Mouse (Mus musculus): Measurements from ENCODE around the gene 1810009A15Rik. TPM values are rescaled to one million over a fixed set of nuclear protein-coding genes. Genes with fewer than 3 reads are reported as not detected.
"Not testable (repeated sequence)": the region's sequence is repeated elsewhere in the genome, so short reads cannot be mapped to it uniquely, and the experiment has no call there.

The 1810009A15Rik gene
- polyA plus RNA-seq, 2 experiments = 52.7 to 70.8 TPM

- Histone ChIP-seq H3K9me3 (ENCODE audit: control insufficient read depth, low read length) (no peaks in the 10 kb centered on the region), H3K4me1 (replicated peaks; ENCODE audit: control insufficient read depth in 2 of 2, insufficient read depth in 2 of 2, low read length in 1 of 2) (0 out of 4 replicates have a peak, but pooled peaks cover 0 to 4% of the 10 kb centered on the region in 2 experiments), H3K27ac (no peak overlapping the region), H3K9ac (replicated peaks) (no peak overlapping the region), H3K36me3 (replicated peaks; ENCODE audit: control insufficient read depth, insufficient read depth, low read depth) (no peaks in the 10 kb centered on the region; the same call in 1 of the 2 replicates), H3K4me2 (ENCODE audit: low read depth) (no peak overlapping the region), H3K4me3 (ENCODE audit: insufficient read depth in 1 of 2, low read depth in 2 of 2, low read length in 2 of 2) (no peak overlapping the region), H3K27me3 (ENCODE audit: control insufficient read depth, insufficient read depth, low read length) (no peaks in the 10 kb centered on the region)
- DNase-seq (ENCODE audit: low read depth in 3 of 3, low spot score in 3 of 3) = no peak
- TF ChIP-seq CTCF (IDR thresholded peaks at IDR 0.05; ENCODE audit: low read depth) (no peak), EP300 (IDR thresholded peaks at IDR 0.05; ENCODE audit: low read depth) (no peak)
- 57% methylated on average over 10 of the region's 10 CpGs for WGBS (ENCODE audit: insufficient replicate concordance)
- no peak for ATAC-seq (ENCODE audit: insufficient read depth)
Measured at GRCm38 (mm10) chr19:8852236-8852928, 36.3 kb upstream of the 1810009A15Rik start.

- Histone ChIP-seq H3K9ac (replicated peaks) (no peak overlapping the region), H3K27ac (no peak overlapping the region), H3K4me1 (replicated peaks; ENCODE audit: control insufficient read depth in 2 of 2, insufficient read depth in 2 of 2, low read length in 1 of 2) (0 out of 4 replicates have a peak, but pooled peaks cover 0 to 4% of the 10 kb centered on the region in 2 experiments), H3K9me3 (ENCODE audit: control insufficient read depth, low read length) (no peaks in the 10 kb centered on the region), H3K27me3 (ENCODE audit: control insufficient read depth, insufficient read depth, low read length) (no peaks in the 10 kb centered on the region), H3K4me2 (ENCODE audit: low read depth) (no peak overlapping the region), H3K36me3 (replicated peaks; ENCODE audit: control insufficient read depth, insufficient read depth, low read depth) (no peaks in the 10 kb centered on the region), H3K4me3 (ENCODE audit: insufficient read depth in 1 of 2, low read depth in 2 of 2, low read length in 2 of 2) (no peak overlapping the region)
- TF ChIP-seq CTCF (IDR thresholded peaks at IDR 0.05; ENCODE audit: low read depth) (no peak), EP300 (IDR thresholded peaks at IDR 0.05; ENCODE audit: low read depth) (no peak)
- ATAC-seq (ENCODE audit: insufficient read depth) = no peak
- no peak for DNase-seq (ENCODE audit: low read depth in 3 of 3, low spot score in 3 of 3)
- 73% methylated on average over 3 of the region's 3 CpGs for WGBS (ENCODE audit: insufficient replicate concordance)
Measured at GRCm38 (mm10) chr19:8853117-8853516, 35.5 kb upstream of the 1810009A15Rik start.

- Histone ChIP-seq H3K27me3 (ENCODE audit: control insufficient read depth, insufficient read depth, low read length) (no peaks in the 10 kb centered on the region), H3K27ac (no peak overlapping the region), H3K4me2 (ENCODE audit: low read depth) (no peak overlapping the region), H3K36me3 (replicated peaks; ENCODE audit: control insufficient read depth, insufficient read depth, low read depth) (no peaks in the 10 kb centered on the region), H3K9me3 (ENCODE audit: control insufficient read depth, low read length) (no peaks in the 10 kb centered on the region), H3K9ac (replicated peaks) (no peak overlapping the region), H3K4me3 (ENCODE audit: insufficient read depth in 1 of 2, low read depth in 2 of 2, low read length in 2 of 2) (no peak overlapping the region), H3K4me1 (replicated peaks; ENCODE audit: control insufficient read depth in 2 of 2, insufficient read depth in 2 of 2, low read length in 1 of 2) (no peaks in the 10 kb centered on the region)
- DNase-seq (ENCODE audit: low read depth in 3 of 3, low spot score in 3 of 3) (no peak), ATAC-seq (ENCODE audit: insufficient read depth) (no peak)
- TF ChIP-seq EP300 (IDR thresholded peaks at IDR 0.05; ENCODE audit: low read depth) (no peak), CTCF (IDR thresholded peaks at IDR 0.05; ENCODE audit: low read depth) (peak; percentile 78)
- 27% methylated on average over 4 of the region's 4 CpGs for WGBS (ENCODE audit: insufficient replicate concordance)
Measured at GRCm38 (mm10) chr19:8857689-8858088, 31.0 kb upstream of the 1810009A15Rik start.

GRCm38 (mm10) chr19:8859018-8859417 lies 29.6 kb upstream of the 1810009A15Rik start:
- no peak overlapping the region for H3K27ac ChIP-seq
- no peak for DNase-seq (ENCODE audit: low read depth in 3 of 3, low spot score in 3 of 3)
- H3K9me3 ChIP-seq (ENCODE audit: control insufficient read depth, low read length) = no peaks in the 10 kb centered on the region
- H3K9ac ChIP-seq (replicated peaks) = no peak overlapping the region
- 28% methylated on average over 1 of the region's 1 CpGs for WGBS (ENCODE audit: insufficient replicate concordance)
- H3K4me3 ChIP-seq (ENCODE audit: insufficient read depth in 1 of 2, low read depth in 2 of 2, low read length in 2 of 2) = no peak overlapping the region
- H3K27me3 ChIP-seq (ENCODE audit: control insufficient read depth, insufficient read depth, low read length) = no peaks in the 10 kb centered on the region
- H3K36me3 ChIP-seq (replicated peaks; ENCODE audit: control insufficient read depth, insufficient read depth, low read depth) = no peaks in the 10 kb centered on the region
- TF ChIP-seq EP300 (IDR thresholded peaks at IDR 0.05; ENCODE audit: low read depth) = no peak
- TF ChIP-seq CTCF (IDR thresholded peaks at IDR 0.05; ENCODE audit: low read depth) = peak; percentile 70
- ATAC-seq (ENCODE audit: insufficient read depth) = no peak
- H3K4me1 ChIP-seq (replicated peaks; ENCODE audit: control insufficient read depth in 2 of 2, insufficient read depth in 2 of 2, low read length in 1 of 2) = no peaks in the 10 kb centered on the region
- no peak overlapping the region for H3K4me2 ChIP-seq (ENCODE audit: low read depth)

GRCm38 (mm10) chr19:8864265-8864664 lies 24.4 kb upstream of the 1810009A15Rik start:
- no peaks in the 10 kb centered on the region for H3K36me3 ChIP-seq (replicated peaks; ENCODE audit: control insufficient read depth, insufficient read depth, low read depth)
- no peaks in the 10 kb centered on the region for H3K27me3 ChIP-seq (ENCODE audit: control insufficient read depth, insufficient read depth, low read length)
- no peak overlapping the region for H3K4me3 ChIP-seq (ENCODE audit: insufficient read depth in 1 of 2, low read depth in 2 of 2, low read length in 2 of 2)
- ATAC-seq (ENCODE audit: insufficient read depth) (no peak), DNase-seq (ENCODE audit: low read depth in 3 of 3, low spot score in 3 of 3) (no peak)
- no peak overlapping the region for H3K27ac ChIP-seq
- 76% methylated on average over 6 of the region's 6 CpGs for WGBS (ENCODE audit: insufficient replicate concordance)
- no peaks in the 10 kb centered on the region for H3K4me1 ChIP-seq (replicated peaks; ENCODE audit: control insufficient read depth in 2 of 2, insufficient read depth in 2 of 2, low read length in 1 of 2)
- H3K9ac ChIP-seq (replicated peaks) = no peak overlapping the region
- TF ChIP-seq CTCF (IDR thresholded peaks at IDR 0.05; ENCODE audit: low read depth) = no peak
- no peak for TF ChIP-seq EP300 (IDR thresholded peaks at IDR 0.05; ENCODE audit: low read depth)
- no peaks in the 10 kb centered on the region for H3K9me3 ChIP-seq (ENCODE audit: control insufficient read depth, low read length)
- no peak overlapping the region for H3K4me2 ChIP-seq (ENCODE audit: low read depth)

- WGBS (ENCODE audit: insufficient replicate concordance) = 48% methylated on average over 3 of the region's 3 CpGs
- not testable (repeated sequence) for H3K9me3 ChIP-seq (ENCODE audit: control insufficient read depth, low read length); DNase-seq (ENCODE audit: low read depth in 3 of 3, low spot score in 3 of 3); H3K27me3 ChIP-seq (ENCODE audit: control insufficient read depth, insufficient read depth, low read length); ATAC-seq (ENCODE audit: insufficient read depth)
- H3K4me2 ChIP-seq (ENCODE audit: low read depth) = peak overlapping the region; percentile 70
- H3K9ac ChIP-seq (replicated peaks) = peak overlapping the region; percentile 98
- H3K4me1 ChIP-seq (replicated peaks; ENCODE audit: control insufficient read depth in 2 of 2, insufficient read depth in 2 of 2, low read length in 1 of 2) = peaks cover 9 to 10% of the 10 kb centered on the region in 2 experiments
- H3K27ac ChIP-seq = peak overlapping the region; percentile 75
- peak overlapping the region in 1 of 2 experiments; percentile 97; a peak in 2 of 4 replicates for H3K4me3 ChIP-seq (ENCODE audit: insufficient read depth in 1 of 2, low read depth in 2 of 2, low read length in 2 of 2)
- H3K36me3 ChIP-seq (replicated peaks; ENCODE audit: control insufficient read depth, insufficient read depth, low read depth) = peaks cover 20% of the 10 kb centered on the region
Measured at GRCm38 (mm10) chr19:8870381-8870780, 18.3 kb upstream of the 1810009A15Rik start.

Measured in liver, embryonic 14.5 days (tissue).